Comparison of ENCODE assay signal across 22 mouse cellular contexts in genomic region chr19:47524905-47525304, GRCm38 (mm10). TPM values are rescaled to one million over a fixed set of nuclear protein-coding genes. Genes with fewer than 3 reads are reported as not detected.
A peak's percentile ranks its signal among the peaks of the same experiment; 100 is the strongest.
DNase-seq lines count a peak whose midpoint lies in the region; ATAC-seq and TF ChIP-seq lines count a peak whose summit lies in the region.
"Had no signal": no experiment of that assay in that cellular context is flagged by ENCODE, and none has a peak within 500 bp of the region (broad histone marks: within the 10 kb centered on the region; RNA-seq: fewer than 3 reads in every experiment).

No protein-coding gene starts in this region.

- peak overlapping the region; percentile 34; the same call in 1 of the 2 replicates for H3K27ac ChIP-seq in thymus, adult 2 months (ENCODE audit: control insufficient read depth, insufficient read depth, low read length)
- H3K27ac ChIP-seq: embryonic facial prominence, embryonic 12.5 days; forebrain, embryonic 15.5 days; heart, adult 2 months; heart, embryonic 15.5 days; hindbrain, embryonic 10.5 days; hindbrain, embryonic 14.5 days had no signal

- intact Hi-C loops in gastrocnemius, postnatal 36 days (cut with DNase I), result no loop called here

- no peak overlapping the region for H3K4me3 ChIP-seq in thymus, adult 2 months (ENCODE audit: control insufficient read depth, insufficient read depth, low read length)
- H3K4me3 ChIP-seq: embryonic facial prominence, embryonic 12.5 days; forebrain, embryonic 15.5 days; heart, adult 2 months; heart, embryonic 15.5 days; hindbrain, embryonic 10.5 days had no signal

- no peak for TF ChIP-seq POLR2A in thymus, adult 2 months (IDR thresholded peaks at IDR 0.05; ENCODE audit: control insufficient read depth, extremely low read depth, insufficient read depth, low read length, poor library complexity)

- no peaks in the 10 kb centered on the region for H3K27me3 ChIP-seq in thymus, adult 2 months (ENCODE audit: control insufficient read depth, insufficient read depth, low read length)
- H3K27me3 ChIP-seq: embryonic facial prominence, embryonic 12.5 days; forebrain, embryonic 15.5 days; heart, embryonic 15.5 days had no signal

- no peak for TF ChIP-seq CTCF in thymus, adult 2 months (IDR thresholded peaks at IDR 0.05; ENCODE audit: borderline replicate concordance, control insufficient read depth, extremely low read depth, insufficient read depth, low read length, poor library complexity)

- 9% methylated on average over 8 of the region's 8 CpGs for WGBS in thymus, adult 2 months

- no peak for DNase-seq in thymus, adult 2 months
- DNase-seq in thymus, postnatal 10 days (ENCODE audit: low spot score in 2 of 2), result no peak
- peak; percentile 42 for DNase-seq in thymus, postnatal 14 days
- DNase-seq in spleen, postnatal 4 days (ENCODE audit: low spot score in 2 of 2), result no peak
- no peak for DNase-seq in gastrocnemius, postnatal 36 days
- DNase-seq in urinary bladder, postnatal 36 days (ENCODE audit: low spot score in 2 of 2), result no peak
- DNase-seq: adrenal gland, adult 2 months; adrenal gland, postnatal 25 days; B cell, adult 2 months; cerebellum, adult 2 months; cerebellum, postnatal 14 days; gastrocnemius, postnatal 10 days; heart, adult 2 months; heart, postnatal 14 days had no signal

- 0 out of 2 replicates have a peak, but pooled peaks have one; percentile 17 for ATAC-seq in megakaryocyte, adult 5-6 weeks (ENCODE audit: poor library complexity, severe bottlenecking)
- ATAC-seq: activated CD4-positive, CD25-positive, alpha-beta regulatory T cell, adult 4 months; CD4-positive, CD25-positive, alpha-beta regulatory T cell, adult 4 months; forebrain, embryonic 15.5 days had no signal

- H3K4me1 ChIP-seq in thymus, adult 2 months (replicated peaks; ENCODE audit: control insufficient read depth, insufficient read depth, low read length), result peaks cover 26% of the 10 kb centered on the region
- H3K4me1 ChIP-seq: forebrain, embryonic 15.5 days had no signal

- H3K36me3 ChIP-seq in thymus, adult 2 months (ENCODE audit: control insufficient read depth, insufficient read depth, low read length), result peaks cover 5% of the 10 kb centered on the region; the same call in 1 of the 2 replicates

RNA-seq across cellular contexts. Expression of gene Stn1, which starts 12.4 kb away (rescaled TPM):
- polyA plus RNA-seq in thymus, adult 2 months (2012; rRNA removed), result 24.2 and 24.8 TPM in 2 replicates
- 44.2 and 46.2 TPM in 2 replicates for total RNA-seq in megakaryocyte, adult 5-6 weeks (2015)
- 39.2 and 44.9 TPM in 2 replicates for total RNA-seq in megakaryocyte, adult 5-6 weeks (2017)
- total RNA-seq in gastrocnemius, postnatal 36 days (2021), result 1 to 10 TPM; 5.1 TPM

RNA-seq across cellular contexts. Expression of gene Slk, which starts 54.6 kb away (rescaled TPM):
- polyA plus RNA-seq in thymus, adult 2 months (2012; rRNA removed), result 11.5 and 12.2 TPM in 2 replicates
- total RNA-seq in megakaryocyte, adult 5-6 weeks (2015), result 148 and 150 TPM in 2 replicates
- total RNA-seq in megakaryocyte, adult 5-6 weeks (2017), result 262 and 270 TPM in 2 replicates
- 10 to 100 TPM; 24.1 to 28.5 TPM for total RNA-seq in gastrocnemius, postnatal 36 days (2021)

Comparison
In these comparisons a context has a peak if more than half of its experiments do, and no peak if none do; other contexts are left out.
1. RNA of gene Stn1, which starts 12.4 kb away (total RNA-seq): 39.2 to 46.2 TPM in megakaryocyte, adult 5-6 weeks; 5.1 TPM in gastrocnemius, postnatal 36 days; every median in the first group is over 4 times any median in the second.
2. RNA of gene Slk, which starts 54.6 kb away (total RNA-seq): 148 to 270 TPM in megakaryocyte, adult 5-6 weeks; 24.1 to 28.5 TPM in gastrocnemius, postnatal 36 days; every median in the first group is over 4 times any median in the second.